Mouse (Mus musculus) adrenal gland, postnatal 4 days (tissue): Measurements from ENCODE around the gene Mon1b. TPM values are rescaled to one million over a fixed set of nuclear protein-coding genes. Genes with fewer than 3 reads are reported as not detected.

Source experiments
- DNase-seq, 2 experiments: peaks; one replicate each; pipeline ENCODE4 v3.0.0; 2021 to 2022; ENCODE audit warnings: low spot score in 2 of 2, mixed read lengths in 2 of 2
- long read RNA-seq, 2 experiments: library from polyadenylated mRNA; stranded (forward); transcript quantifications; one replicate each; pipeline ENCODE4 v2.0.0; 2021
- total RNA-seq, 2 experiments: library from RNA; stranded (reverse); gene quantifications; 2 replicates each; pipeline ENCODE4 v1.2.3; 2021

The Mon1b gene
- total RNA-seq, result 10 to 100 TPM; 16.1 to 19.1 TPM
- long read RNA-seq, experiment 1, full-length matches to known transcripts, result 4 of 6 reads
- long read RNA-seq, experiment 1, partial matches to known transcripts, result 1 of 6 reads
- long read RNA-seq, experiment 1, other reads (novel, unspliced or antisense), result 1 of 6 reads
- long read RNA-seq, experiment 2, full-length matches to known transcripts, result 6 of 11 reads
- long read RNA-seq, experiment 2, partial matches to known transcripts, result 0 of 11 reads
- long read RNA-seq, experiment 2, other reads (novel, unspliced or antisense), result 5 of 11 reads

- peak; percentile 86 to 92 for DNase-seq
Observed at GRCm38 (mm10) chr8:113634670-113635591, at the start of gene Mon1b. Mon1b (plus strand) TSS chr8:113635587.

- no peak for DNase-seq
Observed at GRCm38 (mm10) chr8:113598401-113598800, 37.0 kb upstream of the Mon1b start.

GRCm38 (mm10) chr8:113632634-113633033 is 2.8 kb upstream of the Mon1b start:
- no peak for DNase-seq

- no peak for DNase-seq
Observed at GRCm38 (mm10) chr8:113634161-113634560, 1.2 kb upstream of the Mon1b start.

- peak in 1 of 2 experiments; percentile 85 for DNase-seq
Observed at GRCm38 (mm10) chr8:113635592-113636279, 349 bp downstream of the Mon1b start.

- DNase-seq, result no peak
Observed at GRCm38 (mm10) chr8:113636280-113636628, 867 bp downstream of the Mon1b start.

GRCm38 (mm10) chr8:113640357-113640756 is 5.0 kb downstream of the Mon1b start:
- DNase-seq, result no peak

GRCm38 (mm10) chr8:113642926-113643325 is 7.5 kb downstream of the Mon1b start, which contains the start of gene Syce1l:
Syce1l (plus strand) TSS chr8:113643213.
- no peak for DNase-seq

GRCm38 (mm10) chr8:113643479-113644210 is 8.3 kb downstream of the Mon1b start:
- DNase-seq, result no peak

GRCm38 (mm10) chr8:113645220-113645619 is 9.8 kb downstream of the Mon1b start:
- DNase-seq, result no peak

- no peak for DNase-seq
Observed at GRCm38 (mm10) chr8:113652450-113652849, 17.1 kb downstream of the Mon1b start.

- DNase-seq, result no peak
Observed at GRCm38 (mm10) chr8:113653151-113653550, 17.8 kb downstream of the Mon1b start.

- no peak for DNase-seq
Observed at GRCm38 (mm10) chr8:113656154-113656553, 20.8 kb downstream of the Mon1b start.

GRCm38 (mm10) chr8:113656681-113657298 is 21.4 kb downstream of the Mon1b start:
- no peak for DNase-seq

- no peak for DNase-seq
Observed at GRCm38 (mm10) chr8:113660128-113660527, 24.7 kb downstream of the Mon1b start.

GRCm38 (mm10) chr8:113664544-113664943 is 29.2 kb downstream of the Mon1b start:
- DNase-seq, result peak; percentile 38 to 75

- DNase-seq, result no peak
Observed at GRCm38 (mm10) chr8:113665036-113665435, 29.6 kb downstream of the Mon1b start.

GRCm38 (mm10) chr8:113665951-113666350 is 30.6 kb downstream of the Mon1b start:
- no peak for DNase-seq

GRCm38 (mm10) chr8:113666714-113667432 is 31.5 kb downstream of the Mon1b start:
- no peak for DNase-seq

- DNase-seq, result no peak
Observed at GRCm38 (mm10) chr8:113669924-113670323, 34.5 kb downstream of the Mon1b start.
